Mouse (Mus musculus): ENCODE data around the gene Ldhal6b.

Ldhal6b gene

GRCm38 (mm10) chr17:5418545-5418944 is at the start of gene Ldhal6b:
TSS of gene Ldhal6b (minus strand) at chr17:5418767.
- 79% methylated on average over 11 of the region's 11 CpGs for WGBS

- WGBS: 47% methylated on average over 4 of the region's 4 CpGs
These were observed 48.6 kb upstream of the Ldhal6b start for GRCm38 (mm10) chr17:5467177-5467576.

- 78% methylated on average over 8 of the region's 8 CpGs for WGBS
These were observed 48.2 kb upstream of the Ldhal6b start for GRCm38 (mm10) chr17:5466736-5467135.

GRCm38 (mm10) chr17:5463912-5464311 is 45.3 kb upstream of the Ldhal6b start:
- WGBS: 83% methylated on average over 2 of the region's 2 CpGs

GRCm38 (mm10) chr17:5453657-5454056 is 35.1 kb upstream of the Ldhal6b start:
- WGBS: 57% methylated on average over 4 of the region's 4 CpGs

- WGBS: 40% methylated on average over 5 of the region's 5 CpGs
These were observed 25.2 kb upstream of the Ldhal6b start for GRCm38 (mm10) chr17:5443751-5444150.

GRCm38 (mm10) chr17:5443260-5443659 is 24.7 kb upstream of the Ldhal6b start:
- 67% methylated on average over 3 of the region's 3 CpGs for WGBS

GRCm38 (mm10) chr17:5442403-5442802 is 23.8 kb upstream of the Ldhal6b start:
- WGBS: 86% methylated on average over 5 of the region's 5 CpGs

GRCm38 (mm10) chr17:5440159-5440971 is 21.8 kb upstream of the Ldhal6b start, which contains the start of gene Tmem242:
TSS of gene Tmem242 (minus strand) at chr17:5440259.
- WGBS: under 1% methylated on average over 27 of the region's 27 CpGs

- under 1% methylated on average over 8 of the region's 8 CpGs for WGBS
These were observed 21.2 kb upstream of the Ldhal6b start for GRCm38 (mm10) chr17:5439831-5440158.

- WGBS: 77% methylated on average over 9 of the region's 9 CpGs
These were observed 11.2 kb upstream of the Ldhal6b start for GRCm38 (mm10) chr17:5429772-5430133.

GRCm38 (mm10) chr17:5429090-5429771 is 10.7 kb upstream of the Ldhal6b start:
- 58% methylated on average over 10 of the region's 10 CpGs for WGBS

- 50% methylated on average over 3 of the region's 3 CpGs for WGBS
These were observed 6.6 kb upstream of the Ldhal6b start for GRCm38 (mm10) chr17:5425204-5425603.

- WGBS: 35% methylated on average over 8 of the region's 8 CpGs
These were observed 5.6 kb upstream of the Ldhal6b start for GRCm38 (mm10) chr17:5424156-5424555.

GRCm38 (mm10) chr17:5421835-5422234 is 3.3 kb upstream of the Ldhal6b start:
- 51% methylated on average over 4 of the region's 4 CpGs for WGBS

GRCm38 (mm10) chr17:5419771-5420518 is 1.4 kb upstream of the Ldhal6b start:
- WGBS: 74% methylated on average over 6 of the region's 6 CpGs

- WGBS: 86% methylated on average over 9 of the region's 9 CpGs
These were observed 489 bp upstream of the Ldhal6b start for GRCm38 (mm10) chr17:5419056-5419455.

GRCm38 (mm10) chr17:5416518-5416917 is 2.0 kb downstream of the Ldhal6b start:
- 90% methylated on average over 3 of the region's 3 CpGs for WGBS

- whole genome bisulfite sequencing: 98% methylated on average over 3 of the region's 3 CpGs
These were observed 4.5 kb downstream of the Ldhal6b start for GRCm38 (mm10) chr17:5414041-5414440.

GRCm38 (mm10) chr17:5413350-5413749 is 5.2 kb downstream of the Ldhal6b start:
- WGBS: 93% methylated on average over 13 of the region's 13 CpGs

GRCm38 (mm10) chr17:5412740-5413139 is 5.8 kb downstream of the Ldhal6b start:
- WGBS: 94% methylated on average over 7 of the region's 7 CpGs

- WGBS: 97% methylated on average over 8 of the region's 8 CpGs
These were observed 6.3 kb downstream of the Ldhal6b start for GRCm38 (mm10) chr17:5412301-5412700.

Data from cerebral cortex, adult 2 months (tissue).